Mouse (Mus musculus) spleen, postnatal 14 days (tissue): ENCODE results near the gene Ppp5c.
A peak's percentile ranks its signal among the peaks of the same experiment; 100 is the strongest.

Experiments used
- DNase-seq, 2 experiments: peaks; one replicate each; pipeline ENCODE4 v3.0.0; 2021 to 2022; ENCODE audit warnings: low spot score in 2 of 2

Gene Ppp5c

DNA sequence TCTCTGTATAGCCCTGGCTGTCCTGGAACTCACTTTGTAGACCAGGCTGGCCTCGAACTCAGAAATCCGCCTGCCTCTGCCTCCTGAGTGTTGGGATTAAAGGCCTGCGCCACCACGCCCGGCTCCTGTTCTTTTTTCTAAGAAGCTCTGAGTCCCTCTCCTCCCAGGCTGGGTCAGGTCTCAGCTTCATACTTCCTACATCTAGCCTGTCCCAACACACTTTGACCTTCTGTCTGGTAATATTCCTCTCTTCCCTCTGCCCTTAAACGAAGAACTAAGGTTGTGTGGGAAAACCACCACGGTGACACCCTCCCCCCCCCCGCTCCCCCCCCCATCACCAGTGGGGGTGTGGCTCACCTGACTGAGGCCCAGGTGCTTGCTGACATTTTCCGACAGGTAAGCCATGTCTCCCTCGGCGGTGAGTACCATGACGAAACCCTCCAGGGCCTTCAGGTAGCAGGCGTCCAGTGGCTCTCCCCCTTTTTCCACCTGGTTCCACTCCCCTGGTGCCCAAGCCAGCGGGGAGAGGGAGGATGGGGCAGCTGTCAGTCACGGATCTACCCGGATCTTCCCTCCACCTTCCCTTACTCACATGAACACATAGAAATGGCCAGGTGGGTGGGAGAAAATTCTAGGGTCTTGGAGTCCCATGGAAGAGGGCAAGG lies 26.7 kb upstream of the Ppp5c start:
- DNase-seq: no peak

DNA sequence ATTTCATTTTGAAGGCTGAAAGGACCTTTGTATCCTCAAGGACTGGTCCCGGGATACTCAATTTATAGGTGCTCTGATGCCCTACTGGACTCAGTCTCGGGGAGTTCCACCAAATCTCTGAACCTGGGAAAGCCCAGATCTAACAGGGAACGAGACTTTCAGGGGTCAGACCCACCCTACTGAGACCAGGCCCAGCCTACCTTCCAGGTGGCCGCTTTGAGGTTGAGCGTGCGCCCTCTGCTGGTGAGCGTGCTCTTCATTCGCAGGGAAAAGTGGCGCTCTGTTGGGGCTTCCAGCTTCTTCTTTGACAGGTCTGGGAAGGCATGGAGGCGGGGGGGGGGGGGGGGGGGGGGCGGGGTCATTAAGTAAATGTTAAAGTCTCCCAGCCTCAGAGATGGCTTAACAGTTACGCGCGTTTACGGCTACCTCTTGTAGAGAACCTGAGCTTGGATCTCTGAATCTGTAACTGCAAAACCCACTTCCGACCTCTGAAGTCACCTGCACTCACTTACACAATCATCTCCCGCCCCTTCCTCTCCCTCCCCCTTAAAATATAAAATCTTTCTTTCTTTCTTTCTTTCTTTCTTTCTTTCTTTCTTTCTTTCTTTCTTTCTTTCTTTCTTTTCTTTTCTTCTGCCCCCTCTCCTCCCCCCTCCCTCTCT lies 23.3 kb upstream of the Ppp5c start:
- peak in 1 of 2 experiments; percentile 55 for DNase-seq

DNA sequence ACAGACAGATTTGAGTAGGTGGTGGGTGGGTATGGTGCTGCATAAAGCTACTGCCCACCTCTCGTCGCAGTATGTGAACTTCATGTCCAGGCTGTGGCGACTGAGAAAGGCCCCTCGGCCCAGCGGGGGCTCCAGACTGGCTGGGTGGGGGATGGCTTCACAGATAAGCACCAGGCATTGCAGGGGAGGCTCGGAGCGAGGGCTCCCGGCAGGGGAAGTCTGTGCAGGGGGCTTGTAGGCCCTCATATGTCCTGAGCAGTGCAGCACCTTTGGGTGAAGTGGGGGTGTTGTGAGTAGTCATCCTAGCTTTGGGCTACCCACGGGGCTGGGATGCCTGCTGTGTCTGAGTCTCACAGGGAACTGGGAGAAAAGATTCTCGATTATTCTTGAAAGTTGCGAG lies 22.8 kb upstream of the Ppp5c start:
- no peak for DNase-seq

GRCm38 (mm10) chr7:17048431-17049190 lies 20.9 kb upstream of the Ppp5c start:
- DNase-seq: no peak

GRCm38 (mm10) chr7:17047041-17047682 lies 19.4 kb upstream of the Ppp5c start:
- DNase-seq: no peak

- DNase-seq: no peak
Measured at GRCm38 (mm10) chr7:17045743-17046142, 18.0 kb upstream of the Ppp5c start.

GRCm38 (mm10) chr7:17039373-17039772 lies 11.6 kb upstream of the Ppp5c start:
- DNase-seq: no peak

GRCm38 (mm10) chr7:17038018-17038695 lies 10.4 kb upstream of the Ppp5c start:
- DNase-seq: no peak

DNA sequence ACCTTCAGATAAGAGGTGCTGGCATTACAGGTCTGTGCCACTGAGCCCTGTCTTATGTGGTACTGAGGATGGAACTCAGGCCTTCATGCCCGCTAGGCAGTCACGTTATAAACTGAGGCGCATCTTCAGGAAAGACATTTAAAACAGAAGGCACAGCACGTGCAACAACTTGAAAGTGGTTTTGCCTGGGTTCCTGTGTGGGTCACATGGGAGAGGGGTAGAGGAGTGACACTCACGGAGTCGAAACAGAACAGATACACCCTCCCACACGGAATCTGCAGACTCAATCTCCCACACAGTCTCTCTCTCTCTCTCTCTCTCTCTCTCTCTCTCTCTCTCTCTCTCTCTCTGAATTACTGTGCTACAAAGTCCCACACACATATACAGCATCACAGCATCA lies 2.5 kb upstream of the Ppp5c start:
- DNase-seq: no peak

DNA sequence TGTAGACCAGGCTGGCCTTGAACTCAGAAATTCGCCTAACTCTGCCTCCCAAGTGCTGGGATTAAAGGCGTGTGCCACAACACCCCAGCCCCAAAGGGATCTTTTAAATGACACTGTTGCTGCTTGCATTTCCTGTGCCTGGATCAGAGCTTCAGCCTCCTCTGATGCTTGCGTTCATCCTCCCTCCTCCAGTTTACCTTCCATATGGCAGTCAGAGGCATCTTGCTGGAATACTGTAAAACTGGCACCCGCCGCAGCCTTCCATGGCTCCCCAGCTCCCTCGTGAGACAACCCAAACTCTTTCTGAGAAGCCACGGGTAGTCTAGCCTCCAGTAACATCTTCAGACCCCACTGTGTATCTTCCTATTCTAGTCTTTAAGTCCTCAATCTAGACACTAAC lies 1.2 kb upstream of the Ppp5c start:
- DNase-seq: no peak

GRCm38 (mm10) chr7:17026710-17027587 lies 775 bp downstream of the Ppp5c start:
- no peak for DNase-seq

- no peak for DNase-seq
Measured at GRCm38 (mm10) chr7:17025896-17026622, 1.7 kb downstream of the Ppp5c start.

DNA sequence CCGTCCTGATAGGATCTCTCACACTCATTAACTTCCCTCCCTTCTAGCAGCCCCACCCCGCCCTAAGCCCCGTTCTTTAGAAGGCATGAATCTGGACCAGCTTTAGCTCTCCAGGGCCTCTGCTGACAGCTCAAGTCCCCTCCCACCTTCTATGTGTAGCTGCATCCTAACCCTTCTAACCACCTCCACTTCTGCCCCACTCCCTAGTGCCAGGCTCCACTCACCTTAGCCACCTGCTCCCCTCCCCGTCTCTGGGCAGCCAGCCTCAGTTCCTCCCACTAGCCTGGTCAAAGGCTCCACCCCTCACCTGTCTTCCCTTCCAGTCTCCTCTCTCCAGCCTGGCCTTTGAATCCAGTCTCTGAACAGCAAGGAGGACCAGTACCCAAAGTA lies 2.2 kb downstream of the Ppp5c start:
- no peak for DNase-seq

GRCm38 (mm10) chr7:17024814-17025504 lies 2.8 kb downstream of the Ppp5c start:
- peak in 1 of 2 experiments; percentile 41 for DNase-seq

DNA sequence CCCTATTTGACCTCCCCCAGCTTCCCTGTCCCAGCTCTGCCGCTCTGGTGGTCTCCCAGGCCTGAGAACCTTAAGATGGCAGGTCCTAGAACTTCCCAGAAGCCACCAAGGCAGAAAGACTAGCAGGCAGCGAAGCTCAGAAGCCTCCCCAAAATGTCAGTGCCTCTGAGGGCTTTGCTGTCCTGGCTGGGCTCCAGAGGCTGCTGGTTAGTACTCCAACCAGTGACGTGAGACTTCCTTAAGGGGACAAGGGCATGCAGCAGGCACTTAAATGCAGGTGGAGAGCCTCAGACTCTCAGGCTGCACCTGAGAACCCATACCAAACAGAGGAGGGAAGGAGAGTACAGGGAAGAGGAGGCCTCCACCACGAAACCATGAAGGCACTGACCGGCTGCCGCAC lies 3.6 kb downstream of the Ppp5c start:
- DNase-seq: no peak

DNA sequence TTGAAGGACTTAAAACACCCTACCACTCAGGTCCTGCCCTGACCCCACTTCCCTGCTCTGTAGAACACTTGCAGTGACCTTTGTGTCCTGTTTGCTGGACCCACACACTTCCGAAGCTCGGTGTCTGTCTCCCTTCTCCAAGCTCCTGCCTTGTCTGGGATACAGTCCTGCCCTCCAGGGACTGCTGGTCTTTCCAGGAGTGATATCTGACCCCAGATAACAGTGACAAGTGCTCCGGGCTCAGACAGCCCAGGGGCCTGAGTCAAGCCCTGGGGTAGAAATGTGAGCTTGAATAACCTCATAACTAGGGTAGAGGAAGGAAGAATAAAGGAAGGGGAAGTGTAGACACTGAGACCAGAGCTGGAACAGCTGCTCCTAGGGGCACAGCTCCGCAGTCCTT lies 4.0 kb downstream of the Ppp5c start:
- DNase-seq: no peak

DNA sequence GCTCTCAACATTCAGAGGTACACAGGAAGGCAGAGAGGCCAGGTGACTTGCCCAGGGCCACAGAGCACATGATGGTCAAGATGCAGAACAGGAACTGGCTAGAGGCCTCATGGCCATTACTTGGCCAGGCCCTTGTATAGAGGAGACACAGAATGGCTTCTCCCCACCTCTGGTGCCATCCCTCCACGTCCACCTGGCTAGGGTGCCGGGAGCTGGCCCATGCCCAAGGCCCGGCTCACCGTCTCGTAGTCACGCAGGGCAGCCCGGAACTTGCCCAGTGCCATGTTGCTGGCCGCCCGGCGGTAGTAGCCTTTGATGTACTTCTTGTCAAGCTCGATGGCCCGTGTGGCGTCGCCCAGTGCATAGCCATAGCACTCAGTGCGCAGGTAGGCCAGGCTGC lies 5.5 kb downstream of the Ppp5c start:
- no peak for DNase-seq

DNA sequence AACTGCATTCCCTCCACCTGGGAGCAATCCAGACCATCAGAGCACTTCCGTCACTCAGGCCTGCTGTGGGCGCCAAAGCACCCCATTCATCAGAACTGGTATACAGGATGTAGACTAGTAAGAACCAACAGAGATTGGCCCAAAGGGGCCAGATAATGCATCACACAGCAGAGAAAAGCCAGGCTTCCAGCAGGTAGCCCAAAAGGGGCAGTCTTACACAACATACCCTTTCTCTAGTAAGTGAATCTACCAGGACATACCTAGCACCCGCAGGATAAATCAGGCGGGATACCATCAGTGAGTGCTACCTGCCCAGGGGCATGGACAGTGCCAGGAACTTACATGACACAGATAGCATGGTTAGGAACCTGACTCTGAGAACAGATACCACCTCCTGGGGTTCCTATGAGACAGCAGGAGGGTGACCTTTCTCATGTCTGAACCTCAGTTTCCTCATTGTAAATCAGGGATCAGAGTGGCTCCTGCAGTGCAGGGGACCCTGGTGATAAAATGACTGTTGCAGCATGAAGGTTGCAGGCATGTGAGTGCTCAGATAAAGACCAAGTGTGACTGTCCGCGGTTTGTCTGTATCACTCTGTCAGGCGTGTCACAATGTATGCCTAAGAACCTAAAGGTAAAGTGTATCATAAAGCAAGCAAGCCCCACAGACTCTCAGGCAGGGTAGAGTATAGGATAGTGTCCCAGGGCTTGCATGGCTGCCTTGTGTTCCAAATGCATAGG lies 8.1 kb downstream of the Ppp5c start:
- DNase-seq: no peak

DNA sequence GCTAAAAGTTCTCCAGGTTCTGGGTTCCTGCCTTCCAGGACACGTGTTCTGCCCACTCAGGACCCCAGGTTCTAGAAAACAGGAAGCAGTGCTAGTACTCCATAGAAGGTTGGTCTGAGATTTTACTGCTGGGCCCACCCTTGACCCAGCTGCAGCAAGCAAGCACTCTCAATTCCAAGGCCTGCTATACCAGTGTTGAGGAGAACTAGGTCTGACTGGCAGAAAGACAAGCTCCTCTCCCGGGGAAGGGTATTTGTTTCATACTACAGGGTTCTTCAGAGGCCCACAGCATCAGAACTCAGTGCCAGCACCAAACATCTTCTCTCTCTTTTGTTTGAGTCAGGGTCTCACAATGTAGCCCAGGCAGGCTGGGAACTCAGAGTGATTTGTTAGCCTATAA lies 9.8 kb downstream of the Ppp5c start:
- no peak for DNase-seq
